Mouse (Mus musculus): ENCODE data around the gene Fndc7. TPM values are rescaled to one million over a fixed set of nuclear protein-coding genes. Genes with fewer than 3 reads are reported as not detected.
"Not testable (repeated sequence)": the region's sequence is repeated elsewhere in the genome, so short reads cannot be mapped to it uniquely, and the experiment has no call there.

The Fndc7 gene
- polyA plus RNA-seq, 1 experiment from 2014 or later: 0.21 TPM

DNA sequence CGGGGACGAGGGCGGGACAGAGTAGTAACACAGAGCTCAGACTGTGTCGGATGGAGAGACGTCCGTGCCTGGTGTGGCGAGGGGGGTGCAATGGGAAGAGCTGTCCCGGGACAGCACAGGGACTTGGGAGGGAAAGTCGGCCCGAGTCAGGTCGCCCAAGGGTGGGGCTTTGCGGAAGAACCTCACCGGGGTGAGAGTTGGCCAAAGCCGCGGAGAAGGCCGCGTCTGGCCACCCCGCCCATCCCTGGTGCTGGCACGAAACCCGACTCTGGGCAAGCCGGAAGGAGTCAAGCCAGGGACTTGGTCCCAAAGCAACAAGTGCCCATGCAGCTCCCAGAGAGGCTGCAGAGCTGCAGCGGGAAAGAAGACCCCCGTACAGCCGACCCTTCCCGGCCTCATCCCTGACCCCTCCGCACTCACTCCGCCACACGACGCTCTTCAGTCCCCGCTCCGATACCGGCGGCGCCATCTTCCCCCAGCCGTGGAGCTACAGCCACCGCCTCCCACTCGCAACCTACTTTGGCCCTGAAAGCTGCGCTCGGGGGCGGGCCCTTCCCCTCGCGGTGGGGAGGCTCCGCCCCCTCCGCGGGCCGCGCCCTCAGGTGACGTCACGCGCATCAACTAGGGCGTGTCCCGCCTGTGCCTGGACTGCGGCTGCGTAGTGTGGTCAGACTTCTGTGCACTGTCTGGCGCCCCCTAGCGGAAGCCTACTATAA lies 49.6 kb downstream of the Fndc7 start, which contains the start of gene Stxbp3:
Stxbp3 (minus strand) TSS at position 527 of the 716 bp plus-strand sequence.
- under 1% methylated on average over 56 of the region's 56 CpGs for WGBS

DNA sequence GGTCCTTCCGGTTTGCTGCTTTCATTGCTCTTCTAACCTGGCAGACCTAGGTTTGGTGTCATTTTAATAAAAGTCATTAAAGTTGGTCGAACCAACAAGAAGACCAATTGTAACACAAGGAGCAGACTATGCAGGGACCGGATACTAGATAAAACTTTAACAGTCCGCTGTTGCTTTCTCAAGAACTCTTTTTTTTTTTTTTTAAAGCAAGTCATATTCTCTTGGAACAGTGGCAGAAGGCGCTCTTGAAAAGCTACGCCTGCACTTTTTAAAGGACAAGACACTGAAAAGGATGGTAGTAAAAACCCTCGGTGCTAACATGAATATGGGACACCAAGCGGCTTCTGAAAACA lies 50.2 kb downstream of the Fndc7 start:
- peaks cover 12% of the 10 kb centered on the region for H3K4me1 ChIP-seq (ENCODE audit: control insufficient read depth, insufficient read depth, low read length)
- H3K4me2 ChIP-seq (ENCODE audit: low read depth, low read length): peak overlapping the region; percentile 58

More for the DNA sequence above, 49.6 kb downstream of the Fndc7 start, which contains the start of gene Stxbp3:
- Histone ChIP-seq H3K4me3 (ENCODE audit: low read length) (peak within 1 kb of the TSS; percentile 75), H3K27me3 (ENCODE audit: control insufficient read depth, insufficient read depth, low read length) (no peaks in the 10 kb centered on the region), H3K4me2 (ENCODE audit: low read depth, low read length) (peak within 1 kb of the TSS; percentile 58), H3K4me1 (ENCODE audit: control insufficient read depth, insufficient read depth, low read length) (peaks cover 12% of the 10 kb centered on the region), H3K9ac (ENCODE audit: low read length) (peak within 1 kb of the TSS; percentile 82), H3K36me3 (ENCODE audit: control insufficient read depth, insufficient read depth) (peaks cover 4% of the 10 kb centered on the region), H3K9me3 (replicated peaks; ENCODE audit: control insufficient read depth, low read length) (no peaks in the 10 kb centered on the region), H3K27ac (ENCODE audit: low read length) (peak within 1 kb of the TSS; percentile 89)
- peak; percentile 99 for ATAC-seq (replicated peaks; ENCODE audit: extremely low read depth, insufficient read depth, low FRiP score)

DNA sequence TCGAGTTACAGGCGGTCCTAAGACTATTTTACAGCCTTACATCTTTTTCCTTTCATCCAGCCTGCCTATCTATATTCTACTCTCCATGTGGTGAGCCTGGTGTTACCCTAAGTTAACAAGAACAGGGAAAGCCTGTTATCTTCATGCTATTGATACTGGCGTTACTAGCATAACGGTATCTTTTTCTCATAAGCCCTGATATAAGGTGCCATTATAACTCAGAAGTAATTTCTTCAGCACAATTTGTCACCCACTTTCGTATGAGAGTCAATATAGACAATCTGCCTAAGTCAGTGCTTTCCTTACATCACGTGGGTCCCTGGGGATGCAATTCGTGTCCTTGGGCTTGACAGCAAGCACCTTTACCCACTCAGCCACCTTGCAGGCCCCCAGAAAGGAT lies 50.8 kb downstream of the Fndc7 start:
- peaks cover 8% of the 10 kb centered on the region for H3K36me3 ChIP-seq (ENCODE audit: control insufficient read depth, insufficient read depth)
- H3K27ac ChIP-seq (ENCODE audit: low read length): no peak overlapping the region
- ATAC-seq (replicated peaks; ENCODE audit: extremely low read depth, insufficient read depth, low FRiP score): no peak
- H3K4me3 ChIP-seq (ENCODE audit: low read length): peak overlapping the region; percentile 75
- whole genome bisulfite sequencing: 61% methylated on average over 7 of the region's 7 CpGs
- peaks cover 12% of the 10 kb centered on the region for H3K4me1 ChIP-seq (ENCODE audit: control insufficient read depth, insufficient read depth, low read length)
- no peaks in the 10 kb centered on the region for H3K9me3 ChIP-seq (replicated peaks; ENCODE audit: control insufficient read depth, low read length)
- peak overlapping the region; percentile 35; the same call in 1 of the 2 replicates for H3K9ac ChIP-seq (ENCODE audit: low read length)
- no peaks in the 10 kb centered on the region for H3K27me3 ChIP-seq (ENCODE audit: control insufficient read depth, insufficient read depth, low read length)
- peak overlapping the region; percentile 58 for H3K4me2 ChIP-seq (ENCODE audit: low read depth, low read length)

More for the DNA sequence above, 50.2 kb downstream of the Fndc7 start:
- peak overlapping the region; percentile 89 for H3K27ac ChIP-seq (ENCODE audit: low read length)
- no peak for ATAC-seq (replicated peaks; ENCODE audit: extremely low read depth, insufficient read depth, low FRiP score)
- H3K27me3 ChIP-seq (ENCODE audit: control insufficient read depth, insufficient read depth, low read length): no peaks in the 10 kb centered on the region
- peaks cover 4% of the 10 kb centered on the region for H3K36me3 ChIP-seq (ENCODE audit: control insufficient read depth, insufficient read depth)
- peak overlapping the region; percentile 75 for H3K4me3 ChIP-seq (ENCODE audit: low read length)
- H3K9ac ChIP-seq (ENCODE audit: low read length): peak overlapping the region; percentile 82
- 6% methylated on average over 8 of the region's 8 CpGs for WGBS
- no peaks in the 10 kb centered on the region for H3K9me3 ChIP-seq (replicated peaks; ENCODE audit: control insufficient read depth, low read length)

DNA sequence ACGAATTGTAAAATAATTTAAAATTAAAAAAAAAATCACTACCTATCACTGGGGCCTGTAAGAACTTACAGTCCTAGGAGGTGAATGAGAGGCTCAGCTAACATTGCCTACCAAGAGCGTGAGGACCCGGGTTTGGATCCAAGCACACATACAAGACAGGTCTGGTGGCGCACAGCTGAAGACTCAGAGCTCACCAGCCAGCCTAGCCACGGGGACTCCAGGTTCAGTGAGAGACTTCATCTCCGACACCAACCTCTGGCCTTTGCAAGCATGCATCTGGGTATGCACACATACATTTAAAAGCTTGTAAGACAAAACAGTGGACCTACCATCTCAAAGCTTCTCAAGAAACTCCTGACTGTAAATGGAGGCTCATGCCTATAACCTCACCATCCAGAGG lies 52.9 kb downstream of the Fndc7 start:
- no peak overlapping the region for H3K9ac ChIP-seq (ENCODE audit: low read length)
- no peak overlapping the region for H3K4me2 ChIP-seq (ENCODE audit: low read depth, low read length)
- H3K36me3 ChIP-seq (ENCODE audit: control insufficient read depth, insufficient read depth): peaks cover 8% of the 10 kb centered on the region
- peaks cover 12% of the 10 kb centered on the region for H3K4me1 ChIP-seq (ENCODE audit: control insufficient read depth, insufficient read depth, low read length)
- no peak overlapping the region for H3K4me3 ChIP-seq (ENCODE audit: low read length)
- no peak overlapping the region for H3K27ac ChIP-seq (ENCODE audit: low read length)
- H3K27me3 ChIP-seq (ENCODE audit: control insufficient read depth, insufficient read depth, low read length): no peaks in the 10 kb centered on the region
- WGBS: 92% methylated on average over 6 of the region's 6 CpGs
- H3K9me3 ChIP-seq (replicated peaks; ENCODE audit: control insufficient read depth, low read length): no peaks in the 10 kb centered on the region
- ATAC-seq (replicated peaks; ENCODE audit: extremely low read depth, insufficient read depth, low FRiP score): no peak

DNA sequence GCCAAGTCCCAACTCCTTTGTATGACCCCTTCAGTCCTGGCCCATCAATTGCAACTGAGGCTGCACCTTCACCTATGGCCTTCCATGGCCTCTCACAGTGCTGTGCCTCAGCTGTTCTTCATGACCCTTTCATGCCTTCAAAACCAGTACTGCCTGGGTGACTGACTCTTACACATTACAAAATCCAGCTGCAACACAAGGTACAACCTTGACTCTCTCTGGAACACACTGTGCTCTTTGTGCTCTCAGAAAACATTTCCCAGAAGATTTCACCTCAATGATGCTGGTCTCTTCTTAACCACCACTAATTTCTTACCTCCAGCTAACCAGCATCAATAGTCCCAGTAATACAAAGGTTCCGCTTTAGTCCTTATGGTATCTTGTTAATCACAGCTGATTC lies 56.1 kb downstream of the Fndc7 start:
- H3K27me3 ChIP-seq (ENCODE audit: control insufficient read depth, insufficient read depth, low read length); ATAC-seq (replicated peaks; ENCODE audit: extremely low read depth, insufficient read depth, low FRiP score); H3K36me3 ChIP-seq (ENCODE audit: control insufficient read depth, insufficient read depth); H3K4me3 ChIP-seq (ENCODE audit: low read length); H3K27ac ChIP-seq (ENCODE audit: low read length); H3K9me3 ChIP-seq (replicated peaks; ENCODE audit: control insufficient read depth, low read length); H3K4me2 ChIP-seq (ENCODE audit: low read depth, low read length); H3K9ac ChIP-seq (ENCODE audit: low read length): not testable (repeated sequence)
- WGBS: 86% methylated on average over 1 of the region's 1 CpGs
- peaks cover 16% of the 10 kb centered on the region for H3K4me1 ChIP-seq (ENCODE audit: control insufficient read depth, insufficient read depth, low read length)

DNA sequence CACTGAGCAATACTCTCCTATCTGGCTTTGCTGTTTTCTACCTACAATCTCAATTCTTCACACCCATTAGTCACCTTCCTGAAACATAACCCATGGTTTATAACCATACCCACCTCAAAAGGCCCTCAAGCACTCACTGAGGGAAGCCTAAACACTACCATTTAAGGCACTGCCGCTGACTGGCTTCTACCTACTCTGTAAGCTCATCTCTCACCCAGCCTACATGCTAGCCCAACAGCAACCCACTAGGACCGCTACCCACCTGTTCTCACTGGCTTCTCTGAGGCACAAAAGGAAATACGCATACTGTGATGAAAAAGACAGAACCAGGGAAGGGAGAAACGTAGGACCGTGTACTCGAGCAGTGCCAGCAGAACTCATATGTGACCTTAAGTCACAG lies 58.1 kb downstream of the Fndc7 start:
- H3K36me3 ChIP-seq (ENCODE audit: control insufficient read depth, insufficient read depth): peaks cover 10% of the 10 kb centered on the region
- no peak for ATAC-seq (replicated peaks; ENCODE audit: extremely low read depth, insufficient read depth, low FRiP score)
- 90% methylated on average over 6 of the region's 6 CpGs for WGBS

DNA sequence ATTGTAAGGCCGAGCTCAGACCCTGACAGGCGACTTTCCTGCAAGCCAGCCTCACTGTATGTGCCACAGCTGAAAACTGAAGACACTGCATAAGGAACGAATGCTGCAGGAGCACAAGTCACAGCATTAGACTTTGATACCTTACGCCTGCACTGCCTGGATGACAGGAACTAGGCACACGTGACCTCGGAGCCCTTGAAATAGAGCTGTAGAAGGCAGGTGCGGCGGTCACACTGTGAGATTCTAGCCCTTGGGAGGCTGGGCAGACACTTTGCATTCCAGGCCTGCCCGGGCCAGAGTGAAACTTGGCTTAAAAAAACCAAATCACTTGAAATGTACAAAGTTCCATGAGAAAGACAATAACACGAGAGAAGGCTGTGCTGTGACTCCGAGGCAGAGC lies 59.3 kb downstream of the Fndc7 start:
- Histone ChIP-seq H3K9me3 (replicated peaks; ENCODE audit: control insufficient read depth, low read length) (no peaks in the 10 kb centered on the region), H3K4me3 (ENCODE audit: low read length) (no peak overlapping the region), H3K27ac (ENCODE audit: low read length) (0 out of 2 replicates have a peak overlapping the region, but pooled peaks have one; percentile 39), H3K9ac (ENCODE audit: low read length) (peak overlapping the region; percentile 43; the same call in 1 of the 2 replicates), H3K27me3 (ENCODE audit: control insufficient read depth, insufficient read depth, low read length) (no peaks in the 10 kb centered on the region), H3K36me3 (ENCODE audit: control insufficient read depth, insufficient read depth) (peaks cover 11% of the 10 kb centered on the region), H3K4me2 (ENCODE audit: low read depth, low read length) (peak overlapping the region; percentile 34), H3K4me1 (ENCODE audit: control insufficient read depth, insufficient read depth, low read length) (peaks cover 10% of the 10 kb centered on the region)
- WGBS: 52% methylated on average over 11 of the region's 11 CpGs
- ATAC-seq (replicated peaks; ENCODE audit: extremely low read depth, insufficient read depth, low FRiP score): peak; percentile 78

More for the DNA sequence above, 58.1 kb downstream of the Fndc7 start:
- Histone ChIP-seq H3K9me3 (replicated peaks; ENCODE audit: control insufficient read depth, low read length) (no peaks in the 10 kb centered on the region), H3K4me2 (ENCODE audit: low read depth, low read length) (no peak overlapping the region), H3K4me1 (ENCODE audit: control insufficient read depth, insufficient read depth, low read length) (peaks cover 10% of the 10 kb centered on the region), H3K27me3 (ENCODE audit: control insufficient read depth, insufficient read depth, low read length) (no peaks in the 10 kb centered on the region), H3K4me3 (ENCODE audit: low read length) (no peak overlapping the region), H3K9ac (ENCODE audit: low read length) (no peak overlapping the region), H3K27ac (ENCODE audit: low read length) (no peak overlapping the region)

DNA sequence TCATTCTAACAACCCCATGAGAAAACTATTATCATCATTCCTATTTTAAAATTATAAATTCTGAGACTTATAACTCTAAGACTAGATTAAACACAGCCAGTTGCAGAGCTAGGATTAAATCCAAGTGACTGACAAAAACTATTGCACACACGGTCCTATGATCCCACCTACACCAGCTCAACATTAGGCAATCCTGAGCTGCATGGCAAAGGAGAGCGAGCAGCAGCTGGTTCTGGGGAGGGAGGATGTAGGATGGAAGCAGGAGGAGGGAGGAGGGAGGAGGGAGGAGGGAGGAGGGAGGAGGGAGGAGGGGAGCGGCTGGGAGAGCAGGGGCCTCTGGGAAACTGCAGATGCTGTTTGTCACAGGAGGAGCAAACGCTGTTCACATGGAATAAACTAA lies 74.2 kb downstream of the Fndc7 start:
- H3K27ac ChIP-seq (ENCODE audit: low read length): no peak overlapping the region

DNA sequence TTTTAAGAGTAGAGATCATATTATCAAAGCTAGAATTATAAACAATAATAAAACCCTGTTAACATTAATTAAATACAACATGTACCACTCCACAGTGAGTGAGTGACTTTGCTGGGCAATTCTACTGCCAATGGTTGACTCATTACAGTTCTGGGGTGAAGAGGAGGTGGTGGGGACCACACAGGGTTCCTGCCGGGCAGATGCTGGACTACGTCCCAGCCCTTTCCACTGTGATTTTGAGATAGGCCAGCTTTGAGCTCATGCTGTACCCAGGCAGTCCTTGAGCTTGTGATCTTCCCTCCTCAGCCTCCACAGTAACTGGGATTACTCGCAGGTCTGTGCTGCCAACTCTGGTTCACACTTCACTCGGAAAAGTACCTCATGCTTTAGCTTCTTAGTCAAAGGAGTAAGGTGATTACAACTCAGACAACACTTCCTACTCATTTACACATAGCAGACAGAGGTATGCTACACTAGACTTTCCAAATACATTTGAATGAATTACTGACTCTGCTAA lies 79.0 kb downstream of the Fndc7 start:
- WGBS: 59% methylated on average over 4 of the region's 4 CpGs
- no peaks in the 10 kb centered on the region for H3K27me3 ChIP-seq (ENCODE audit: control insufficient read depth, insufficient read depth, low read length)
- no peak overlapping the region for H3K4me3 ChIP-seq (ENCODE audit: low read length)
- H3K9ac ChIP-seq (ENCODE audit: low read length): no peak overlapping the region
- peaks cover 4% of the 10 kb centered on the region for H3K4me1 ChIP-seq (ENCODE audit: control insufficient read depth, insufficient read depth, low read length)
- H3K36me3 ChIP-seq (ENCODE audit: control insufficient read depth, insufficient read depth): peaks cover 16% of the 10 kb centered on the region
- H3K4me2 ChIP-seq (ENCODE audit: low read depth, low read length): no peak overlapping the region
- H3K27ac ChIP-seq (ENCODE audit: low read length): no peak overlapping the region
- H3K9me3 ChIP-seq (replicated peaks; ENCODE audit: control insufficient read depth, low read length): no peaks in the 10 kb centered on the region
- ATAC-seq (replicated peaks; ENCODE audit: extremely low read depth, insufficient read depth, low FRiP score): no peak; the same call in 1 of the 2 replicates

More for the DNA sequence above, 74.2 kb downstream of the Fndc7 start:
- Histone ChIP-seq H3K4me3 (ENCODE audit: low read length) (no peak overlapping the region), H3K9me3 (replicated peaks; ENCODE audit: control insufficient read depth, low read length) (no peaks in the 10 kb centered on the region), H3K36me3 (ENCODE audit: control insufficient read depth, insufficient read depth) (peaks cover 26% of the 10 kb centered on the region), H3K27me3 (ENCODE audit: control insufficient read depth, insufficient read depth, low read length) (no peaks in the 10 kb centered on the region), H3K4me2 (ENCODE audit: low read depth, low read length) (no peak overlapping the region), H3K4me1 (ENCODE audit: control insufficient read depth, insufficient read depth, low read length) (0 out of 2 replicates have a peak, but pooled peaks cover 3% of the 10 kb centered on the region), H3K9ac (ENCODE audit: low read length) (no peak overlapping the region)
- 67% methylated on average over 4 of the region's 4 CpGs for WGBS
- no peak for ATAC-seq (replicated peaks; ENCODE audit: extremely low read depth, insufficient read depth, low FRiP score)

Measured in heart, embryonic 16.5 days (tissue).